Mouse (Mus musculus) heart, embryonic 14.5 days (tissue): ENCODE results near the gene Efcab6. TPM values are rescaled to one million over a fixed set of nuclear protein-coding genes. Genes with fewer than 3 reads are reported as not detected.

Experiments
- ATAC-seq: fragments of 200-750 bp; cut with Nextera tagmentation; 2 replicates; pipeline ENCODE4 v1.8.0; 2017; ENCODE audit warnings: low read depth, moderate TSS enrichment; ENCODE audit not compliant: insufficient number of reproducible peaks, insufficient read depth, low FRiP score
- H3K27ac ChIP-seq, 2 experiments: fragments of 200-500 bp in 1 of 2; fragments of 300-500 bp in 1 of 2; sonication (generic) in 1 of 2; replicated peaks in 1 of 2; 2 replicates each; pipeline ENCODE4 v1.5.1; 2012 to 2014; ENCODE audit warnings: low read depth in 2 of 2, low read length in 2 of 2, control low read depth in 1 of 2, mild to moderate bottlenecking in 1 of 2, mixed read lengths in 1 of 2; ENCODE audit not compliant: control insufficient read depth in 1 of 2, insufficient read depth in 1 of 2
- H3K27me3 ChIP-seq: fragments of 300-500 bp; sonication (generic); 2 replicates; pipeline ENCODE4 v1.6.1; 2014; ENCODE audit warnings: mild to moderate bottlenecking, low read length, control low read depth; ENCODE audit not compliant: control insufficient read depth, insufficient read depth
- H3K36me3 ChIP-seq: fragments of 300-500 bp; sonication (generic); 2 replicates; pipeline ENCODE4 v1.6.1; 2014; ENCODE audit warnings: mild to moderate bottlenecking, control low read depth, low read length, mixed read lengths; ENCODE audit not compliant: control insufficient read depth, insufficient read depth
- H3K4me1 ChIP-seq, 2 experiments: fragments of 200-500 bp in 1 of 2; fragments of 300-500 bp in 1 of 2; sonication (generic) in 1 of 2; 2 replicates each; pipeline ENCODE4 v1.6.1; 2012 to 2014; ENCODE audit warnings: low read length in 2 of 2, control low read depth in 1 of 2, mixed read lengths in 1 of 2; ENCODE audit not compliant: control insufficient read depth in 2 of 2, insufficient read depth in 2 of 2
- H3K4me2 ChIP-seq: fragments of 300-500 bp; sonication (generic); 2 replicates; pipeline ENCODE4 v1.6.1; 2014; ENCODE audit warnings: mild to moderate bottlenecking, low read length
- H3K4me3 ChIP-seq, 2 experiments: fragments of 200-500 bp in 1 of 2; fragments of 300-500 bp in 1 of 2; sonication (generic) in 1 of 2; 2 replicates each; pipeline ENCODE4 v1.5.1; 2012 to 2014; ENCODE audit warnings: low read length in 2 of 2, mild to moderate bottlenecking in 2 of 2, control low read depth in 1 of 2, low read depth in 1 of 2, moderate library complexity in 1 of 2; ENCODE audit not compliant: control insufficient read depth in 1 of 2, insufficient read depth in 1 of 2
- H3K9ac ChIP-seq: fragments of 300-500 bp; sonication (generic); 2 replicates; pipeline ENCODE4 v1.6.1; 2014; ENCODE audit warnings: mild to moderate bottlenecking, low read length
- H3K9me3 ChIP-seq: fragments of 300-500 bp; sonication (generic); 2 replicates; pipeline ENCODE4 v1.6.1; 2016; ENCODE audit warnings: low read length, control low read depth; ENCODE audit not compliant: control insufficient read depth
- WGBS: fragments of 180-500 bp; shearing (Covaris S2); extraction: QIAGEN DNeasy Blood & Tissue Kit; methylation state at CpG from one replicate; pipeline ENCODE4 v1.1.7; 2014; 5-methylcytosine and 5-hydroxymethylcytosine counted together
- polyA plus RNA-seq: library from polyadenylated mRNA; unstranded; fragments of >200 nt; fragmentation: Nextera tagmentation; extraction: Ambion mirVana; gene quantifications from 2 replicates; pipeline ENCODE4 v1.2.1, GENCODE M21; 2014

The Efcab6 gene
- polyA plus RNA-seq, 1 experiment from 2014 or later: 0.18 TPM

- Histone ChIP-seq H3K27ac (no peak overlapping the region), H3K9ac (no peak overlapping the region), H3K4me3 (no peak overlapping the region), H3K36me3 (no peaks in the 10 kb centered on the region), H3K27me3 (0 out of 2 replicates have a peak, but pooled peaks cover 4% of the 10 kb centered on the region), H3K9me3 (no peaks in the 10 kb centered on the region), H3K4me2 (no peak overlapping the region), H3K4me1 (no peaks in the 10 kb centered on the region)
- no peak for ATAC-seq
- 69% methylated on average over 8 of the region's 8 CpGs for WGBS
These were observed 30.9 kb upstream of the Efcab6 start for GRCm38 (mm10) chr15:84096051-84096450.

- no peaks in the 10 kb centered on the region for H3K9me3 ChIP-seq
- no peak overlapping the region for H3K4me2 ChIP-seq
- H3K4me1 ChIP-seq: no peaks in the 10 kb centered on the region
- H3K9ac ChIP-seq: no peak overlapping the region
- H3K36me3 ChIP-seq: no peaks in the 10 kb centered on the region
- H3K27ac ChIP-seq: no peak overlapping the region
- H3K4me3 ChIP-seq: no peak overlapping the region
- H3K27me3 ChIP-seq: peaks cover 8% of the 10 kb centered on the region; the same call in 1 of the 2 replicates
- 45% methylated on average over 7 of the region's 7 CpGs for WGBS
- ATAC-seq: no peak
These were observed 29.7 kb upstream of the Efcab6 start for GRCm38 (mm10) chr15:84094921-84095320.

- Histone ChIP-seq H3K9me3 (no peaks in the 10 kb centered on the region), H3K27ac (no peak overlapping the region), H3K27me3 (peaks cover 10% of the 10 kb centered on the region; the same call in 1 of the 2 replicates), H3K4me2 (no peak overlapping the region), H3K36me3 (no peaks in the 10 kb centered on the region), H3K4me3 (no peak overlapping the region), H3K4me1 (no peaks in the 10 kb centered on the region), H3K9ac (no peak overlapping the region)
- no peak for ATAC-seq
- 43% methylated on average over 9 of the region's 9 CpGs for WGBS
These were observed 21.6 kb upstream of the Efcab6 start for GRCm38 (mm10) chr15:84086775-84087174.

GRCm38 (mm10) chr15:84086364-84086763, 21.2 kb upstream of the Efcab6 start:
- no peak for ATAC-seq
- Histone ChIP-seq H3K9ac (no peak overlapping the region), H3K4me1 (no peaks in the 10 kb centered on the region), H3K4me3 (no peak overlapping the region), H3K4me2 (no peak overlapping the region), H3K27me3 (peaks cover 9% of the 10 kb centered on the region; the same call in 1 of the 2 replicates), H3K27ac (no peak overlapping the region), H3K36me3 (no peaks in the 10 kb centered on the region), H3K9me3 (no peaks in the 10 kb centered on the region)
- WGBS: 20% methylated on average over 12 of the region's 12 CpGs

- no peaks in the 10 kb centered on the region for H3K9me3 ChIP-seq
- H3K27ac ChIP-seq: no peak overlapping the region
- H3K9ac ChIP-seq: no peak overlapping the region
- no peak overlapping the region for H3K4me3 ChIP-seq
- no peak overlapping the region for H3K4me2 ChIP-seq
- no peaks in the 10 kb centered on the region for H3K4me1 ChIP-seq
- WGBS: 28% methylated on average over 7 of the region's 7 CpGs
- H3K27me3 ChIP-seq: peaks cover 11% of the 10 kb centered on the region
- no peaks in the 10 kb centered on the region for H3K36me3 ChIP-seq
- ATAC-seq: no peak
These were observed 14.9 kb upstream of the Efcab6 start for GRCm38 (mm10) chr15:84080069-84080468.

GRCm38 (mm10) chr15:84079519-84079918, 14.3 kb upstream of the Efcab6 start:
- H3K36me3 ChIP-seq: no peaks in the 10 kb centered on the region
- H3K4me2 ChIP-seq: no peak overlapping the region
- no peak overlapping the region for H3K27ac ChIP-seq
- 84% methylated on average over 2 of the region's 2 CpGs for WGBS
- H3K4me3 ChIP-seq: no peak overlapping the region
- no peak for ATAC-seq
- H3K9me3 ChIP-seq: no peaks in the 10 kb centered on the region
- peaks cover 17% of the 10 kb centered on the region for H3K27me3 ChIP-seq
- no peaks in the 10 kb centered on the region; a peak in 1 of 4 replicates for H3K4me1 ChIP-seq
- no peak overlapping the region for H3K9ac ChIP-seq

GRCm38 (mm10) chr15:84078667-84079066, 13.5 kb upstream of the Efcab6 start:
- no peak overlapping the region for H3K9ac ChIP-seq
- H3K36me3 ChIP-seq: no peaks in the 10 kb centered on the region
- ATAC-seq: no peak
- H3K4me3 ChIP-seq: no peak overlapping the region
- H3K4me2 ChIP-seq: no peak overlapping the region
- no peak overlapping the region for H3K27ac ChIP-seq
- WGBS: 83% methylated on average over 13 of the region's 13 CpGs
- H3K27me3 ChIP-seq: peaks cover 22% of the 10 kb centered on the region
- H3K4me1 ChIP-seq: no peaks in the 10 kb centered on the region; a peak in 1 of 4 replicates
- H3K9me3 ChIP-seq: no peaks in the 10 kb centered on the region

GRCm38 (mm10) chr15:84077151-84077550, 12.0 kb upstream of the Efcab6 start:
- WGBS: 55% methylated on average over 17 of the region's 17 CpGs
- Histone ChIP-seq H3K9me3 (no peaks in the 10 kb centered on the region), H3K4me1 (no peaks in the 10 kb centered on the region; a peak in 1 of 4 replicates), H3K27ac (no peak overlapping the region), H3K9ac (no peak overlapping the region), H3K4me3 (no peak overlapping the region), H3K27me3 (peaks cover 34% of the 10 kb centered on the region), H3K36me3 (no peaks in the 10 kb centered on the region), H3K4me2 (no peak overlapping the region)
- ATAC-seq: no peak
